Mouse (Mus musculus): ENCODE results near the gene Lbr.

Gene Lbr

GRCm38 (mm10) chr1:181856329-181856728 lies 13.5 kb upstream of the Lbr start:
- in situ Hi-C loops (cut with MboI; ENCODE audit: low pct_unique_long_range_greater_than_20kb in 1 of 2, low sequenced_read_pairs in 2 of 2, unreplicated experiment in 1 of 2) = no loop called here

DNA sequence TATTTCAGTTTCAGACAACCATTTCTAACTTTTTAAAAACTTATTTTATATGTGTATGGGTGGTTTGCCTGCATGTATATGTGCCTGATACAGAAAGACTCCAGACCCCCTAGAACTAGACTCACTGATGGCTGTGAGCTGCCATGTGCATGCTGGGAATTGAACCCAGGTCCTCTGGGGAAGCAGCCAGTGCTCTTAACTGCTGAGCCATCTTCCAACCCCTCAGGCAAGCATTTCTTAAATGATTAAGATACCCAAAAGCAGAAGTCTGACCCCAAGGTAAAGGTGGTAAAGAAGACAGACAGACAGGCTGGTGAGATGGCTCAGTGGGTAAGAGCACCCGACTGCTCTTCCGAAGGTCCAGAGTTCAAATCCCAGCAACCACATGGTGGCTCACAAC lies 12.0 kb upstream of the Lbr start:
- in situ Hi-C loops (cut with MboI; ENCODE audit: low pct_unique_long_range_greater_than_20kb in 1 of 2, low sequenced_read_pairs in 2 of 2, unreplicated experiment in 1 of 2) = no loop called here

- in situ Hi-C loops (cut with MboI; ENCODE audit: low pct_unique_long_range_greater_than_20kb in 1 of 2, low sequenced_read_pairs in 2 of 2, unreplicated experiment in 1 of 2) = no loop called here
These were observed 10.4 kb upstream of the Lbr start for GRCm38 (mm10) chr1:181853081-181853736.

DNA sequence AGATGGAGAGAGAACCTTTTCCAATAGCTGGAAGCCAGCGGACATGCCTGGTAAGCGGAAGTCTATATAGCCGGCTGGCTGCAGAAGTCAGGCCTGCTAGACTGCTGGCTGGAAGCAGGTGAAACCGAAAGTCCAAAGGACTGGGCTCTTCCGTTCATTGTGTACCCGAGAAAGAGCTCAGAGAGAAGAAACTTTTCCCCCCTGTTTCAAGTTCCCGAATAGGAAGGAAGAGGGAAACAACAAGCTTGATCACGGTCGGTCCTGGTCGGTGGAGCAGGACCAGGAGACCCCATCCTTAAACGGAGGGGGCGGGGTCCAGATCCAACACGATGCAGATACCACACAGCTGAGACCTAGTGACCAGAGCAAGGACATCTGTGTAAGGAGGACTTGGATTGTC lies 9.6 kb upstream of the Lbr start:
- in situ Hi-C loops (cut with MboI; ENCODE audit: low pct_unique_long_range_greater_than_20kb in 1 of 2, low sequenced_read_pairs in 2 of 2, unreplicated experiment in 1 of 2) = no loop called here

DNA sequence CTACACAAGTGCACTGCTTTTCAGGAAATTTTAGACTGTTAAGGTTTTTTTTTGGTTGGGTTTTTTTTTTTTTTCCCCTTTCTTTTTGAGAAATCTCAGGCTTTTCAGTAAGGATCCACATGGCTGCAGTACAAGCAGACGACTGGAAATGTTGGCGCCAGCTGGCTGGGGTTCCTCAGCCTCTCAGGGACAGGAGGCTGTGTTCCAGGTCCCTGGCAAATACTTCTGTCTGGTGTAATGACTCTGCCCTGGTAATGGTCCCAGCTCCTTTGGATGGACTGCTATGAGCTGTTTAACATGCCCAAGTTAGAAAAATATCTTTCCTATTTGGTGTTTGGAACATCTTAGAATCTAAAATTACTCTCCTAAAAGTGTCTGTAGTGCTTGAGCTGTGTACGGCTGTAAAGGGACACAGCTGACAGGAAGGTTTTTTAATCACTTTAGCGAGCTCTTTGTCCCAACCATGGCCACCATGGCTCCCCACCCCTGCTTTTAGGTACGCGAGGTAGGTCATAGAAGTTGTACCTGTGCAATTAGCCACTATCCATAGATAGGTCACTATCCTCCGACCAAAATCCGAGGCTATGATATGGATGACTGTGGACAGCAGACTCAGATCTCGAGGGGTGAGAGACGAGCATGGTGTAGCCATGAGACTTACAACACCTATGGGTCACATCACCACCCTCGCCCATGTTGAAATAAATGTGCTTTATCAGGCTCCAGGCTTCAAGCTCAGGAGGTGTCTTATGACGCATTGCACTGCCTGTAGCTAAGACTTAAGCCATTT lies 8.9 kb upstream of the Lbr start:
- in situ Hi-C loops (cut with MboI; ENCODE audit: low pct_unique_long_range_greater_than_20kb in 1 of 2, low sequenced_read_pairs in 2 of 2, unreplicated experiment in 1 of 2) = no loop called here

DNA sequence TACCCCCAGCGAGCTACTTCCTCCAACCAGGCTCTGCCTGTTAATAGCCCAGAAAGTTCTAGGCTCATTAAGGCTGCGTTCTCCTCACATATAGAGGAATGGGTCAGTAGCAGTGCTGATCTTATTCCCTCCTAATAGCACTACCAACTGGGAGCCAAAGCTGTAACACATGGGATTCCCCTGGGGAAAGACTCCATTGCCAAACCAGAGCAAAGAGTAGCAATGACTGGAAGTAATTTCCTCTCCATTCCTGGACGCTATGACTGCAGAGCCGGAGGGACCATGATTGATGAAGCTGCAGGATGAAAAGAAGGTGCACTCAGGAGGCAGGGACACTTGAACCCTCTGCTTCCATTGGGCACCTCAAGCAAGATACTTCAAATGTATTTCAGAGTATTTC lies 7.6 kb upstream of the Lbr start:
- in situ Hi-C loops (cut with MboI; ENCODE audit: low pct_unique_long_range_greater_than_20kb in 1 of 2, low sequenced_read_pairs in 2 of 2, unreplicated experiment in 1 of 2) = no loop called here

DNA sequence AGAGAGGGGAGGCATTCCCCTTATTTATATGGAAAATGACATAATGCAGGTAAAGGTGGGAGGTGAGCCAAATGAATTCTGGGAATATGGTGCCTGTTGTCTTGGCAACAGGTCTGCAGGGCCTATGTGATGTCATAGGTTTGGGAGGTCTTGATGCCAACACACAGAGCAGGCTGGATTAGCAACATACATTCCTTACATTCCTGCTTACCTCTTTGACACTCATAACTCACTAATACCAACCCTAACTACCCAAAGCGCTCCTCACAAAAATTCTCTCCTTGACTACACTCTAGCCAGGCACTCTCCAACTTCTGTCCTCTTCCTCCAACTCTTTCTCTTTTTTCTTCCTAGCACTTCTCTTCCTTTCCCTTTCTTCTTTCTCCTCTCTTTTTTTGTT lies 5.4 kb upstream of the Lbr start:
- in situ Hi-C loops (cut with MboI; ENCODE audit: low pct_unique_long_range_greater_than_20kb in 1 of 2, low sequenced_read_pairs in 2 of 2, unreplicated experiment in 1 of 2) = no loop called here

GRCm38 (mm10) chr1:181847396-181847795 lies 4.5 kb upstream of the Lbr start:
- in situ Hi-C loops (cut with MboI; ENCODE audit: low pct_unique_long_range_greater_than_20kb in 1 of 2, low sequenced_read_pairs in 2 of 2, unreplicated experiment in 1 of 2) = no loop called here

DNA sequence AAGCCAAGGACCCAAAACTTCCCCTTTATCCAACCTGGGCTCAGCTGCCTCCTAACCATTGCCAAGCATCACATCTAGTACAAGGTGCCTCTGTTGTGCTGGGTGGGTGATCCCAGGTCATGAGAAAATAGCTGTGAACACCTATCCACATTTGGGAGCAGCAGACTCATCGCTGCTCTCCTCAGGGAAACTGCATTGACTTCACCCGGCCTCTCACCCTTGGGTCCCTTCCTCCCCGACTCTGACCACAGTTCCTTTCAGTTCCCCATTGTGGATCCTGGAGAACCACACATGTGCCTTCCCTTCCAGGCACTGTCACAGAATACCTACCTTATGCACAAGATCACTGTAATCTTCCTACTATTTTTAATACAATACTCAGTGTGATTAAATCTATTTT lies 2.9 kb upstream of the Lbr start:
- in situ Hi-C loops (cut with MboI; ENCODE audit: low pct_unique_long_range_greater_than_20kb in 1 of 2, low sequenced_read_pairs in 2 of 2, unreplicated experiment in 1 of 2) = no loop called here

DNA sequence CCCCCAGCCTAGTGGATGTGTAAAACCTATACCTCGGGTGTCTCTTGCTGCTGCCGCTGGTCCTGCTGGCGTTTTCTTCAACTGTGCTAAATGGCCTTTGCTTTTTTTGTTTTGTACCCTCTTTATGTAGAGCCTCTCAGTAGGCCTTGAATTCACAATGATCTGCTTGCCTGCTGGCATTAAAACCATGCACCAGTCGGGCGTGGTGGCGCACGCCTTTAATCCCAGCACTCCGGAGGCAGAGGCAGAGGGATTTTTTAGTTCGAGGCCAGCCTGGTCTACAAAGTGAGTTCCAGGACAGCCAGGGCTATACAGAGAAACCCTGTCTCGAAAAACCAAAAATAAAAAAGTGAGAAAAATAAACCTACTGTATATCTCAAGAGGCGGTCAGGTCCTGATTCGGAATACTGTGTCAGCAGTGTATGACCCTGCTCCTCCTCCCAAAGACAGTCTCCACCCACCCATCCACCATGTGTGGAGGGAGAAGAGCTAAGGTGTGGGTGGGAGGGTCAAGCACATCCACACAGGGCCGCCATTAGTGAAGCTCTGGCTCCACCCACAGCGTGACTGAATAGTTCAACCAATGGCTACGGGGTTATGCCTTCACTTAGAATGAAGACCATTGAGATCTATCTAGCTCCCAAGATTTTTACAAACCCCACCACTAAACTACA lies 2.2 kb upstream of the Lbr start:
- in situ Hi-C loops (cut with MboI; ENCODE audit: low pct_unique_long_range_greater_than_20kb in 1 of 2, low sequenced_read_pairs in 2 of 2, unreplicated experiment in 1 of 2) = no loop called here

DNA sequence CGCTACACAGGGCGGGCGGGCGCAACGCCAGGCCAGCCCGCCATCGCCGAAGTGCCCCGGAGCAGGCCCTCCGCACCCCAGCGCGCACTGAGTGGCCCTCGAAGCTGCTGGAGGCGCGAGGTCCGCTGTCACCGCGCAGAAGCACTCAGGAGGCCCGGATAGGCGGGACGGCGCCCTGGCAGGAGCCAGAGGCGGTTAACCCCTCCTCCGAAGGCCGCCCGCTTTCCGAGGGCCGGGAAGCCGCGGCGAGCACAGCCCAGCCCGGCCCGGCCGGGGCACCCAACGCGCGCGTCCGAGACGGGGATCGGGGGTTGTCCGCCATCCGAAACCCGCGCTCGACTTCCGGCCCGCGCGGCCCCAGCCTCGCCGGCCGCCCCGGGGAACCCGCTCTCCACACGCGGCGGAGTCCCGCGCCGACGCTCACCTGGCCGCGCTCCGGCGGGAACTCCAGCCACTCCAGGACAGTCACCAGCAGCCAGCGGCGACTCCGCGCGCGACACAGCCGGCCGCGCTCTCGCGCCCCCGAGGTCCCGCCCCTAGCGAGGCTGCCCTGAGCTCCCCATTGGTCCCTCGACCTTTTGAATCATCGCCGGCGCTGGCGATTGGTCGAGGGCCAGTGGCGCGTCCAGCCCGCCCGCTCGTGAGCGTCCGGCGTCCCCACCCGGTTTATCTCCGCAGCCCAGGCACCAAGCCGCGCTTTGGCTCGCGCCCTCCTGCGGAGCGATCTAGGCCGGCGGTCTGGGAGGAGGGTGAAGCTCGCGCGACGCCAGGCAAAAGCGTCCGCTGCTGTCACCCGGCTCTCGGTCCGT lies 778 bp downstream of the Lbr start:
- in situ Hi-C loops (cut with MboI; ENCODE audit: low pct_unique_long_range_greater_than_20kb in 1 of 2, low sequenced_read_pairs in 2 of 2, unreplicated experiment in 1 of 2) = no loop called here

- in situ Hi-C loops (cut with MboI; ENCODE audit: low pct_unique_long_range_greater_than_20kb in 1 of 2, low sequenced_read_pairs in 2 of 2, unreplicated experiment in 1 of 2) = no loop called here
These were observed 1.4 kb downstream of the Lbr start for GRCm38 (mm10) chr1:181841396-181841795.

GRCm38 (mm10) chr1:181839746-181840366 lies 3.0 kb downstream of the Lbr start:
- in situ Hi-C loops (cut with MboI; ENCODE audit: low pct_unique_long_range_greater_than_20kb in 1 of 2, low sequenced_read_pairs in 2 of 2, unreplicated experiment in 1 of 2) = no loop called here

DNA sequence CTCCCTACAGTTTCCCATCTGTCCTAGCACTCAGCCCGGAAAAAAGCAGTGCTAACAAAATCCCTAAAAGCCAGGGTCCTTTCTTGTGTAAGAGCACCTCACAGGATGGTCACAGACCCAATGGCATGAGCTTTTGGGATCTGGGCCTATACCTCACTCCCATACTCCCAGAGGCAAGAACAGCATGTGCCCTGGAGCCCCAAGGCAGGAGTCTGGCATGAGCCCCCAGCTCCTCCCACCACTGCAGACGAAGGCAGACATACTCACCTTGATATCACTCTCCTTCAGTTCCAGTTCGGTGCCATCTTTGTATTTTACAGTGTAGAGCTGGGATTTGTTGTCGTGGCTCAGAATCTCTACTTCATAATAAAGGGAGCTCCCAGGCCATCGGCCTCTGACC lies 4.7 kb downstream of the Lbr start:
- in situ Hi-C loops (cut with MboI; ENCODE audit: low pct_unique_long_range_greater_than_20kb in 1 of 2, low sequenced_read_pairs in 2 of 2, unreplicated experiment in 1 of 2) = no loop called here

- in situ Hi-C loops (cut with MboI; ENCODE audit: low pct_unique_long_range_greater_than_20kb in 1 of 2, low sequenced_read_pairs in 2 of 2, unreplicated experiment in 1 of 2) = no loop called here
These were observed 9.7 kb downstream of the Lbr start for GRCm38 (mm10) chr1:181833143-181833542.

GRCm38 (mm10) chr1:181832720-181833119 lies 10.1 kb downstream of the Lbr start:
- in situ Hi-C loops (cut with MboI; ENCODE audit: low pct_unique_long_range_greater_than_20kb in 1 of 2, low sequenced_read_pairs in 2 of 2, unreplicated experiment in 1 of 2) = no loop called here

DNA sequence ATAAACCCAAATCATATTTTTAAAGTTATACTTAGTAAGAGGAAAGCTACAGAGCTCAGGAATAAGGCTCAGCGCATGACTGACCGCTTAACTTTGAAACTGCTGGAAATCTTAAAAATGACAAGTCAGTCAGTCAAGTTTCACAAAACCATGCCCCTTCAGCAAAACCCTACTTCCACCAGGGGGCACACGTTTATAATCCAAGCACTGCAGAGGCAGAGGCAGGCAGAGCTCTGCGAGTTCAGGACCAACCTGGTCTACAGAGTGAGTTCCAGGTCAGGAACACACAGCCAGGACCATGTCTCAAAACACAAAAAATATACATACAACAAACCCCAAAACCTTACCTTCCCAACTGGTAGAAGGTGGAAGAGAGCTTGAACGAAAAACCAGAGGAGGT lies 14.5 kb downstream of the Lbr start:
- in situ Hi-C loops (cut with MboI; ENCODE audit: low pct_unique_long_range_greater_than_20kb in 1 of 2, low sequenced_read_pairs in 2 of 2, unreplicated experiment in 1 of 2) = no loop called here

GRCm38 (mm10) chr1:181826716-181827115 lies 16.1 kb downstream of the Lbr start:
- in situ Hi-C loops (cut with MboI; ENCODE audit: low pct_unique_long_range_greater_than_20kb in 1 of 2, low sequenced_read_pairs in 2 of 2, unreplicated experiment in 1 of 2) = no loop called here

All from mouse embryonic stem cell (cell line).